Mouse (Mus musculus) left cerebral cortex, adult 2 months (tissue): ENCODE results near the gene Shd. TPM values are rescaled to one million over a fixed set of nuclear protein-coding genes. Genes with fewer than 3 reads are reported as not detected.

Experiments used
- DNase-seq, 2 experiments: peaks; one replicate each; pipeline ENCODE4 v3.0.0; 2021 to 2022; ENCODE audit warnings: low spot score in 2 of 2, mixed read lengths in 1 of 2; ENCODE audit errors: extremely low spot score in 1 of 2
- H3K27ac ChIP-seq: fragments of 200-600 bp; 2 replicates; pipeline ENCODE4 v1.8.1; 2022
- H3K4me3 ChIP-seq: fragments of 200-600 bp; 2 replicates; pipeline ENCODE4 v1.8.1; 2022
- CTCF ChIP-seq: fragments of 200-600 bp; IDR thresholded peaks from 2 replicates; pipeline ENCODE4 v1.8.1; 2022; ENCODE audit warnings: antibody characterized with exemption, mild to moderate bottlenecking, moderate library complexity
- intact Hi-C: fragments of 180-260 bp; cut with DNase I; formaldehyde crosslinking; loops from one replicate; pipeline ENCODE4 v1.15.1; 2025
- total RNA-seq, 2 experiments: library from RNA; stranded (reverse); gene quantifications; 2 replicates each; pipeline ENCODE4 v1.2.3; 2021

The Shd gene
- total RNA-seq, 2 experiments from 2014 or later = 36.7 to 40.1 TPM

DNA sequence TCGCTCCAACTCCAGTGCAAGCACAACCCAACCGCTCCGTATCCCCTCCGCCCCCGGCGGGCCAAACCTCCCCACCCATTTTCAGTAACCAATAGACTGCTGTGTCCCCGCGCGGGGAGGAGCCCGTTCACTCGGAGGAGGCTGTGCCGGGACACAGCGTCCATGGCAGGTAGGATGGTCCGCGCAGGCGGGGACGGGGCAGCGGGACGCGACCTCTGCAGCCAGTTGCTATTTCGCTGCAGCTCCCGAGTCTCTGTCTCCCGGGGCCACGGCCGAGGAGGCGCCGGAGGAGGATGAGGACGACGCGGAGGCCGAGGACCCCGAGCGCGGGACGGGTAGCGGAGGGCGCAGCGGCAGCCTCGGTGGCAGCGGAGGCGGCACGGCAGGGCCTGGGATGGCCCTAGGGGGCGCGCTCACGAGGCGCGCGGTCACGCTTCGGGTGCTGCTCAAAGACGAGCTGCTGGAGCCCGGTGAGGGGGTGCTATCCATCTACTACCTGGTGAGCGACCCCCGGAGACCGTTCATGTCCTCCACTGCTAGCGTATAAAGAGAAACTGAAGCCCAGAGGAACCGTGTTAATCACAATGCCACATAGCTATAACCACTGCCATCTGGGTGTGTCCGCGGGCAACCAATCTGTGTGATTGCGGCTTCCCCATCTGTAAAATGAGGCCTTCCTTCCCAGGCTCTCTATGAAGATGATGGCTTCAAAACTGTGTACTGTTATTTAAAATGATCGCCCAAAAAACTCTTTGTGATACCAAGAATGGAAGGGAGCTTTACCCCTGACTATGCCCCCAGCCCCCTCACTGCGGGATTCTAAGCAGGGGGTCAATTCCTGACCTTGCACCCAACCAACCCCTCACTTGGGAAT is 39.1 kb downstream of the Shd start:
- DNase-seq = peak; percentile 88 to 91
- Histone ChIP-seq H3K4me3 (peak overlapping the region; percentile 96), H3K27ac (peak overlapping the region; percentile 95)
- intact Hi-C loops = loop anchor here (1.0 kb wide), 1 partner anchor 50 kb away; the partner anchor contains the start of gene Yju2
- TF ChIP-seq CTCF = peak; percentile 54

GRCm38 (mm10) chr17:56009962-56010240 is 39.6 kb downstream of the Shd start:
- peak overlapping the region; percentile 95 for H3K27ac ChIP-seq
- no peak for DNase-seq
- peak overlapping the region; percentile 96 for H3K4me3 ChIP-seq
- TF ChIP-seq CTCF = no peak
- intact Hi-C loops = loop anchor here (1.0 to 2.0 kb wide), 2 partner anchors 33 to 51 kb away; partner anchors contain the start of gene Yju2

- no peak overlapping the region; the same call in 1 of the 2 replicates for H3K27ac ChIP-seq
- no peak for DNase-seq
- intact Hi-C loops = loop anchor here (2.0 kb wide), 1 partner anchor 33 kb away; no protein-coding TSS in a partner anchor
Measured at GRCm38 (mm10) chr17:56010255-56010654, 40.0 kb downstream of the Shd start.

DNA sequence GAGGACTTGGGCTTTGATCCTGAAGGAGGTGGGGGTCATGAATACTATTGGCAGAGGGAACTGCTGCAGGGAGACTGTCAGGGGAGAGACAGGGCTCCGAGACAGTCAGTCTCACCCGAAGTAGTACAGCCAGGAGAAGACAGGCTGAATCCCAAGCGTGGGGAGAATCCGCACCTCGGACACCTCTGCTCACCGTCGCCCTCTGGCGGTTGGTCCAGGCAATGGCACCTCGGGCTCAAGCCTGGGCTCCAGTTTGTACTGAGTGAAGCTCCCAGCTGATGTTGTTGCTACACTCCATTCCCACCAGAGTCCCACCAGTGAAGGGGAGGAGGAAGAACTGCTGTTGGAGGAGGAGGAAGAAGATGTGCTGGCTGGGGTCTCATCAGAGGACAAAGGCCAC is 40.4 kb downstream of the Shd start:
- TF ChIP-seq CTCF = no peak; the same call in none of the 2 replicates
- peak; percentile 74 to 83 for DNase-seq
- Histone ChIP-seq H3K27ac (no peak overlapping the region), H3K4me3 (peak overlapping the region; percentile 96)
- intact Hi-C loops = loop anchor here (2.0 kb wide), 1 partner anchor 34 kb away; no protein-coding TSS in a partner anchor

More at GRCm38 (mm10) chr17:56010255-56010654, 40.0 kb downstream of the Shd start:
- peak overlapping the region; percentile 96 for H3K4me3 ChIP-seq
- TF ChIP-seq CTCF = no peak

GRCm38 (mm10) chr17:56011441-56011840 is 41.2 kb downstream of the Shd start:
- no peak overlapping the region for H3K4me3 ChIP-seq
- no peak for TF ChIP-seq CTCF
- intact Hi-C loops = loop anchor here (2.0 kb wide), 1 partner anchor 35 kb away; no protein-coding TSS in a partner anchor
- DNase-seq = no peak
- H3K27ac ChIP-seq = no peak overlapping the region

DNA sequence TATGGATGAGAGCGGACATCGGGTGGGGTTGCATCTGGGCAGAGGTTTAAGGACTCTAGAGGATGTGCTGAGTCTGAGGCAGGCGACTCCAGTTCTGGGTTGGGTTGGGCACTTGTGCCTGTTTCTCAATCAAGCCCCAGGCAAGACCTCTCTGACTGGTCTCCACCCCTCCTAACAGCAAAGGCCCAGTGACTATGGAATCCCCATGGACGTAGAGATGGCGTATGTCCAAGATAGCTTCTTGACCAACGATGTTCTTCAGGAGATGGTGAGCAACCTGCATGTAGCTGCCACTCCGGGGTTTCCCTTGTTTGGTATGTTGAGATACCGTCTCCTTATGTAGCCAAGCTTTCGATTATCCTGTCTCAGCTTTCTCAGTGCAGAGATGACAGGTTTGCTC is 45.0 kb downstream of the Shd start:
- DNase-seq = no peak
- intact Hi-C loops = no loop called here
- H3K4me3 ChIP-seq = no peak overlapping the region
- TF ChIP-seq CTCF = no peak
- no peak overlapping the region for H3K27ac ChIP-seq

DNA sequence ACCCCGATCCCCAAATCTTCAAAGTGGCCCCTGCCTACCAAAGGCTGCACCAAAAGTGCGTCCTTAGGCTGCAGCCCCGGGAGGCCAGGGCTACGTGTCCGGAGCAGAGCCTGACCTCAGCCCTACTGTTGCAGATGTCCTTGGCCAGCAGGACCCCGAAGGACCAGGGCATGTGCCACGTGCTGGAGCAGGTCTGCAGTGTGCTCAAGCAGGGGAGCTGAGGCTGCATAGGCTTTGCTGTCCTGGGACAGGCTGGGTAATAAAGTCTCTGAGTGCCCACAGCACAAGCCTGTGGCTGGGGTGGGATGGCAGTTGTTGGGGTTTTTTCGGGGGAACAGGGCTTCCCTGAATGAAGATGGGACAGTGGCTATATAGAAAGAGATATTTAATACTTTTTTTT is 46.1 kb downstream of the Shd start:
- DNase-seq = no peak
- no peak overlapping the region for H3K27ac ChIP-seq
- intact Hi-C loops = no loop called here
- no peak for TF ChIP-seq CTCF
- no peak overlapping the region for H3K4me3 ChIP-seq

- Histone ChIP-seq H3K27ac (no peak overlapping the region), H3K4me3 (no peak overlapping the region)
- DNase-seq = no peak
- no peak for TF ChIP-seq CTCF
- intact Hi-C loops = no loop called here
Measured at GRCm38 (mm10) chr17:56016793-56017785, 46.8 kb downstream of the Shd start.

DNA sequence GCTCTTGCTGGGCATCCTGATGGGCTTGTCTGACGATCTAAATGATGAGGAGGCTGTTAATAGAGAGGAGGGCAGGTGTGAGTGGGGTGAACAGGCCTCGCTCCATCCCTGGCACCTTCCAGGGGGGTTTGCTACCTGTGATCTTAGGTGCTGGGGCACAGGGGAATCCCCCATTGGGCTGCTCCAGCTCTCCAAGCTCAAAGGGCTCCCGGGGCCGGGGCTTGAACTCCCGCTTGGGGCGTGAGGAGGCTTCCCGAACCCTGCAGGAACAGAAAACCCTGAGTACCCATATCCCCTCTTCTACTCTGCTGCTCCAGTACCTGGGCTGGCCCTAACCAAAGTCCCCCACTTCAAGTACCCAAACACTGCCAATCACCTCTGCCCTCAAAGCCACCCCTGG is 47.6 kb downstream of the Shd start:
- DNase-seq = no peak
- no peak for TF ChIP-seq CTCF
- intact Hi-C loops = no loop called here
- H3K4me3 ChIP-seq = no peak overlapping the region
- 0 out of 2 replicates have a peak overlapping the region, but pooled peaks have one; percentile 47 for H3K27ac ChIP-seq

- intact Hi-C loops = no loop called here
- TF ChIP-seq CTCF = peak; percentile 60
- peak; percentile 69 to 74 for DNase-seq
- H3K27ac ChIP-seq = peak overlapping the region; percentile 47; the same call in 1 of the 2 replicates
- H3K4me3 ChIP-seq = no peak overlapping the region
Measured at GRCm38 (mm10) chr17:56018347-56019131, 48.3 kb downstream of the Shd start.
